Mouse (Mus musculus): ENCODE measurements around the gene Atp6v1e1. TPM values are rescaled to one million over a fixed set of nuclear protein-coding genes. Genes with fewer than 3 reads are reported as not detected.

The Atp6v1e1 gene
- polyA plus RNA-seq, 1 experiment from 2014 or later, result 193 TPM

- Histone ChIP-seq H3K9ac (replicated peaks) (peak within 1 kb of the TSS; percentile 100), H3K4me2 (ENCODE audit: low read depth, low read length) (peak within 1 kb of the TSS; percentile 82), H3K9me3 (ENCODE audit: low read length) (no peaks in the 10 kb centered on the region), H3K27ac (ENCODE audit: low read depth) (peak within 1 kb of the TSS; percentile 99), H3K36me3 (replicated peaks; ENCODE audit: insufficient read depth, low read length) (peaks cover 6% of the 10 kb centered on the region; the same call in 1 of the 2 replicates), H3K4me1 (ENCODE audit: insufficient read depth) (peaks cover 49% of the 10 kb centered on the region), H3K4me3 (ENCODE audit: low read depth, low read length) (peak within 1 kb of the TSS; percentile 99), H3K27me3 (ENCODE audit: insufficient read depth, low read length) (no peaks in the 10 kb centered on the region)
- ATAC-seq (peak; percentile 87), DNase-seq (peak; percentile 98)
- WGBS (ENCODE audit: insufficient replicate concordance), result 1% methylated on average over 40 of the region's 40 CpGs
- no peak; the same call in 1 of the 2 replicates for TF ChIP-seq EP300 (IDR thresholded peaks at IDR 0.05; ENCODE audit: low read depth)
- peak; percentile 78 for TF ChIP-seq CTCF (IDR thresholded peaks at IDR 0.05; ENCODE audit: low read depth)
These were observed 13.1 kb upstream of the Atp6v1e1 start, which contains the start of gene Bcl2l13 for GRCm38 (mm10) chr6:120835474-120836374. Gene Bcl2l13, plus strand, starts transcription at chr6:120836212.

- H3K9me3 ChIP-seq (ENCODE audit: low read length), result no peaks in the 10 kb centered on the region
- H3K4me2 ChIP-seq (ENCODE audit: low read depth, low read length), result peak overlapping the region; percentile 82; the same call in 1 of the 2 replicates
- DNase-seq, result no peak
- ATAC-seq, result no peak
- whole genome bisulfite sequencing (ENCODE audit: insufficient replicate concordance), result 52% methylated on average over 4 of the region's 4 CpGs
- H3K9ac ChIP-seq (replicated peaks), result no peak overlapping the region
- H3K27ac ChIP-seq (ENCODE audit: low read depth), result peak overlapping the region; percentile 99
- no peak overlapping the region for H3K4me3 ChIP-seq (ENCODE audit: low read depth, low read length)
- peaks cover 4% of the 10 kb centered on the region; the same call in 1 of the 2 replicates for H3K36me3 ChIP-seq (replicated peaks; ENCODE audit: insufficient read depth, low read length)
- no peaks in the 10 kb centered on the region for H3K27me3 ChIP-seq (ENCODE audit: insufficient read depth, low read length)
- peaks cover 49% of the 10 kb centered on the region for H3K4me1 ChIP-seq (ENCODE audit: insufficient read depth)
- no peak for TF ChIP-seq CTCF (IDR thresholded peaks at IDR 0.05; ENCODE audit: low read depth)
- peak; percentile 92 for TF ChIP-seq EP300 (IDR thresholded peaks at IDR 0.05; ENCODE audit: low read depth)
These were observed 12.3 kb upstream of the Atp6v1e1 start for GRCm38 (mm10) chr6:120834766-120835321.

- Histone ChIP-seq H3K4me1 (ENCODE audit: insufficient read depth) (peaks cover 49% of the 10 kb centered on the region), H3K4me3 (ENCODE audit: low read depth, low read length) (no peak overlapping the region)
- no peak for ATAC-seq
These were observed 9.5 kb upstream of the Atp6v1e1 start for GRCm38 (mm10) chr6:120832097-120832496.

GRCm38 (mm10) chr6:120830866-120831608, 8.4 kb upstream of the Atp6v1e1 start:
- H3K36me3 ChIP-seq (replicated peaks; ENCODE audit: insufficient read depth, low read length), result no peaks in the 10 kb centered on the region
- no peaks in the 10 kb centered on the region for H3K9me3 ChIP-seq (ENCODE audit: low read length)
- H3K27me3 ChIP-seq (ENCODE audit: insufficient read depth, low read length), result no peaks in the 10 kb centered on the region
- ATAC-seq, result peak; percentile 42
- peak overlapping the region; percentile 96 for H3K27ac ChIP-seq (ENCODE audit: low read depth)
- no peak overlapping the region for H3K4me3 ChIP-seq (ENCODE audit: low read depth, low read length)
- TF ChIP-seq EP300 (IDR thresholded peaks at IDR 0.05; ENCODE audit: low read depth), result peak; percentile 97
- TF ChIP-seq CTCF (IDR thresholded peaks at IDR 0.05; ENCODE audit: low read depth), result 0 out of 2 replicates have a peak, but pooled peaks have one; percentile 12
- H3K4me1 ChIP-seq (ENCODE audit: insufficient read depth), result peaks cover 49% of the 10 kb centered on the region
- 42% methylated on average over 4 of the region's 4 CpGs for WGBS (ENCODE audit: insufficient replicate concordance)
- H3K4me2 ChIP-seq (ENCODE audit: low read depth, low read length), result peak overlapping the region; percentile 50
- DNase-seq, result peak; percentile 34
- peak overlapping the region; percentile 52 for H3K9ac ChIP-seq (replicated peaks)

More at GRCm38 (mm10) chr6:120832097-120832496, 9.5 kb upstream of the Atp6v1e1 start:
- H3K9ac ChIP-seq (replicated peaks), result no peak overlapping the region
- 58% methylated on average over 4 of the region's 4 CpGs for WGBS (ENCODE audit: insufficient replicate concordance)
- no peaks in the 10 kb centered on the region for H3K9me3 ChIP-seq (ENCODE audit: low read length)
- TF ChIP-seq CTCF (IDR thresholded peaks at IDR 0.05; ENCODE audit: low read depth), result peak; percentile 34; the same call in 1 of the 2 replicates
- peak; percentile 83 for TF ChIP-seq EP300 (IDR thresholded peaks at IDR 0.05; ENCODE audit: low read depth)
- no peak for DNase-seq
- H3K27ac ChIP-seq (ENCODE audit: low read depth), result peak overlapping the region; percentile 96
- peak overlapping the region; percentile 50 for H3K4me2 ChIP-seq (ENCODE audit: low read depth, low read length)
- no peaks in the 10 kb centered on the region for H3K36me3 ChIP-seq (replicated peaks; ENCODE audit: insufficient read depth, low read length)
- no peaks in the 10 kb centered on the region for H3K27me3 ChIP-seq (ENCODE audit: insufficient read depth, low read length)

GRCm38 (mm10) chr6:120830056-120830455, 7.5 kb upstream of the Atp6v1e1 start:
- peaks cover 42% of the 10 kb centered on the region for H3K4me1 ChIP-seq (ENCODE audit: insufficient read depth)
- H3K36me3 ChIP-seq (replicated peaks; ENCODE audit: insufficient read depth, low read length), result no peaks in the 10 kb centered on the region
- ATAC-seq (peak; percentile 48), DNase-seq (peak; percentile 30)
- H3K4me2 ChIP-seq (ENCODE audit: low read depth, low read length), result no peak overlapping the region
- no peaks in the 10 kb centered on the region for H3K27me3 ChIP-seq (ENCODE audit: insufficient read depth, low read length)
- TF ChIP-seq CTCF (IDR thresholded peaks at IDR 0.05; ENCODE audit: low read depth) (peak; percentile 38), EP300 (IDR thresholded peaks at IDR 0.05; ENCODE audit: low read depth) (peak; percentile 97)
- H3K27ac ChIP-seq (ENCODE audit: low read depth), result peak overlapping the region; percentile 96; the same call in 1 of the 2 replicates
- no peaks in the 10 kb centered on the region for H3K9me3 ChIP-seq (ENCODE audit: low read length)
- H3K4me3 ChIP-seq (ENCODE audit: low read depth, low read length), result no peak overlapping the region
- WGBS (ENCODE audit: insufficient replicate concordance), result 68% methylated on average over 1 of the region's 1 CpGs
- H3K9ac ChIP-seq (replicated peaks), result no peak overlapping the region

Data from liver, postnatal 0 days (tissue).